Mouse (Mus musculus): ENCODE measurements around the gene C5ar2. TPM values are rescaled to one million over a fixed set of nuclear protein-coding genes. Genes with fewer than 3 reads are reported as not detected.

C5ar2 gene
- polyA plus RNA-seq, 1 experiment = 0.07 TPM

DNA sequence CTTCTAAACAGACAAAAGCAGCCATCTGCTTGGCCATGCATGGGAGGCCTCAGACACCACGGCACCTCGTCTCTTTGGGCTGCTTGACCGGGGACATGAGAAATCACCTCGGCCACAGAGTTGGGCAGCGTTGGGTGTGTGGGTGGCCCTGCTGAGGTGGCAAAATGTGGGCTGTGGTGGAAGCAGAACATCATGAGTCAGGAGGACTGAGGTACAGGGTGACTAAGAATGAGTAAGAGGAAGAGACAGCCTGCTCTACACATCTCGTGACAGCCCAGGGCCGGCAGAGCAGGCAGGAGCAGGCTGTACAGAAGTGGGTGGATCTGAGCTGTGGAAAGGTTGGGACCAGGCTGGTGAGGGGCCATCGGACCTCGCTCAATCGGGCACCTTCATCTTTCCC, 36.5 kb downstream of the C5ar2 start:
- H3K27ac ChIP-seq (ENCODE audit: control insufficient read depth, insufficient read depth, low read depth, low read length) = no peak overlapping the region

DNA sequence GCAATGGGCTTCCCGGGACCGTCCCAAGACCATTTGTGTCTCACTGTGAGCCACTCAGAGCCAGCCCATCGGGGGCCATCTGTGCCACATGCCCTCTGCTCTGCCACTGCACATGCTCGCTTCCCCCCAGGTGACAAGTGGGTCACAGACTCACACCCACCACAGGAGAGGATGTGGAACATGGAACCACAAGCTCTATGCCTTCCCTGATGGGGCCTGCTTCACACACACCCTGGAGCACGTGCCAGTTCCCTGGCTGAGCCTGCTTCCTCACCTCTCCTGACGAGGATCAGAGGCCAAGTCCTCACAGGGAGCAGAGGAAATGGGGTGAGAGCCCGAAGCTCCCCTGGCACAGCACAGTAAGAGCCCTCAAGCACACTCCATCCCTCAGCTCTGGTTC, 36.9 kb downstream of the C5ar2 start:
- Histone ChIP-seq H3K4me3 (ENCODE audit: control insufficient read depth, low read depth, low read length) (no peak overlapping the region), H3K27ac (ENCODE audit: control insufficient read depth, insufficient read depth, low read depth, low read length) (no peak overlapping the region), H3K4me1 (ENCODE audit: control insufficient read depth, insufficient read depth, low read length) (no peaks in the 10 kb centered on the region), H3K36me3 (ENCODE audit: control insufficient read depth, insufficient read depth, low read length) (peaks cover 1% of the 10 kb centered on the region), H3K27me3 (ENCODE audit: control insufficient read depth, insufficient read depth, low read length) (no peaks in the 10 kb centered on the region)
- TF ChIP-seq POLR2A (IDR thresholded peaks at IDR 0.05; ENCODE audit: control insufficient read depth, low read depth, low read length) = no peak
- TF ChIP-seq CTCF (IDR thresholded peaks at IDR 0.05; ENCODE audit: control insufficient read depth, insufficient read depth, insufficient replicate concordance, low read depth, low read length) = no peak

More for the DNA sequence above, 36.5 kb downstream of the C5ar2 start:
- Histone ChIP-seq H3K4me3 (ENCODE audit: control insufficient read depth, low read depth, low read length) (no peak overlapping the region), H3K27me3 (ENCODE audit: control insufficient read depth, insufficient read depth, low read length) (no peaks in the 10 kb centered on the region), H3K4me1 (ENCODE audit: control insufficient read depth, insufficient read depth, low read length) (no peaks in the 10 kb centered on the region), H3K36me3 (ENCODE audit: control insufficient read depth, insufficient read depth, low read length) (peaks cover 1% of the 10 kb centered on the region)
- no peak for TF ChIP-seq POLR2A (IDR thresholded peaks at IDR 0.05; ENCODE audit: control insufficient read depth, low read depth, low read length)
- TF ChIP-seq CTCF (IDR thresholded peaks at IDR 0.05; ENCODE audit: control insufficient read depth, insufficient read depth, insufficient replicate concordance, low read depth, low read length) = no peak

DNA sequence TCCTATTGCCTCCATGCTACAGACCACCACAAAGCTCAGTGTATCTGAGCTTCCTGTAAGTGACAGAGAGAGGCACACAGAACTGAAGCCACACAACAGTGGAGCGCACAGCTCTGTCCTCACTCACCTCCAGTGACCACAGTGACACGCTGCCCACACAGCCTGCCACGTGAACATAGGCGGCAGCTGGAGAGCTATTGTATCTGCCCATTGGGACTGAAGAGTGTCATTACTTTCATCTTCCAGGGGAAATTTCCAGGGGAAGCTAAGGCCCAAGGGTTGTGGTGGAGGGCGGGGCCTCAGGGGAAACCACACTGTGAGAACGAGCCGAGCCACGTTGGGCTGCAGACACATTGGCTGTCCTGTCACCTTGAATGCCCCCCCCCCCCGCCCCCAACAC, 39.2 kb downstream of the C5ar2 start:
- Histone ChIP-seq H3K4me3 (ENCODE audit: control insufficient read depth, low read depth, low read length) (no peak overlapping the region), H3K4me1 (ENCODE audit: control insufficient read depth, insufficient read depth, low read length) (no peaks in the 10 kb centered on the region), H3K27me3 (ENCODE audit: control insufficient read depth, insufficient read depth, low read length) (no peaks in the 10 kb centered on the region), H3K36me3 (ENCODE audit: control insufficient read depth, insufficient read depth, low read length) (peaks cover 1% of the 10 kb centered on the region), H3K27ac (ENCODE audit: control insufficient read depth, insufficient read depth, low read depth, low read length) (no peak overlapping the region)
- TF ChIP-seq POLR2A (IDR thresholded peaks at IDR 0.05; ENCODE audit: control insufficient read depth, low read depth, low read length) = no peak
- TF ChIP-seq CTCF (IDR thresholded peaks at IDR 0.05; ENCODE audit: control insufficient read depth, insufficient read depth, insufficient replicate concordance, low read depth, low read length) = no peak

DNA sequence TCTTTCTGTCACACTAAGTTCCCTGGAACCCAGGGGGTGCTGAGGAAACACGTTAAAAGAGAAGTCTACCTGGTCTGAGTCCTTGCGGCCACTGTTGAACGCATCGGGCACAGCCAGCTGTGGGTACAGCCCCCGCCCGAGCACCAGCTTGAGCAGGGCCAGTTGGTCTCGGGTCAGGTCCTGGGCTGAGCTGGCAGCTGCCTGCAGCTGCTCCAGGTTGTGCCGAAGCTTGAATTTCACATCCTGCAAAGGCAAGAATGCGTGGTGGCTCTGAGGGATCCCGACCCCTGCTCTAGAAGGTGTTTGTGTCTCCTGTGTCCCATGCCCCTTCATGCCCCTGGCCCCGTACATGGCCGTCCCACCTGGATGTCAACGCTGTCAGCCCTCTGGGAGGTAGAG, 40.5 kb downstream of the C5ar2 start:
- peaks cover 1% of the 10 kb centered on the region for H3K36me3 ChIP-seq (ENCODE audit: control insufficient read depth, insufficient read depth, low read length)
- no peaks in the 10 kb centered on the region for H3K27me3 ChIP-seq (ENCODE audit: control insufficient read depth, insufficient read depth, low read length)
- no peak overlapping the region for H3K4me3 ChIP-seq (ENCODE audit: control insufficient read depth, low read depth, low read length)
- no peak overlapping the region for H3K27ac ChIP-seq (ENCODE audit: control insufficient read depth, insufficient read depth, low read depth, low read length)
- H3K4me1 ChIP-seq (ENCODE audit: control insufficient read depth, insufficient read depth, low read length) = no peaks in the 10 kb centered on the region
- no peak for TF ChIP-seq CTCF (IDR thresholded peaks at IDR 0.05; ENCODE audit: control insufficient read depth, insufficient read depth, insufficient replicate concordance, low read depth, low read length)
- TF ChIP-seq POLR2A (IDR thresholded peaks at IDR 0.05; ENCODE audit: control insufficient read depth, low read depth, low read length) = no peak

DNA sequence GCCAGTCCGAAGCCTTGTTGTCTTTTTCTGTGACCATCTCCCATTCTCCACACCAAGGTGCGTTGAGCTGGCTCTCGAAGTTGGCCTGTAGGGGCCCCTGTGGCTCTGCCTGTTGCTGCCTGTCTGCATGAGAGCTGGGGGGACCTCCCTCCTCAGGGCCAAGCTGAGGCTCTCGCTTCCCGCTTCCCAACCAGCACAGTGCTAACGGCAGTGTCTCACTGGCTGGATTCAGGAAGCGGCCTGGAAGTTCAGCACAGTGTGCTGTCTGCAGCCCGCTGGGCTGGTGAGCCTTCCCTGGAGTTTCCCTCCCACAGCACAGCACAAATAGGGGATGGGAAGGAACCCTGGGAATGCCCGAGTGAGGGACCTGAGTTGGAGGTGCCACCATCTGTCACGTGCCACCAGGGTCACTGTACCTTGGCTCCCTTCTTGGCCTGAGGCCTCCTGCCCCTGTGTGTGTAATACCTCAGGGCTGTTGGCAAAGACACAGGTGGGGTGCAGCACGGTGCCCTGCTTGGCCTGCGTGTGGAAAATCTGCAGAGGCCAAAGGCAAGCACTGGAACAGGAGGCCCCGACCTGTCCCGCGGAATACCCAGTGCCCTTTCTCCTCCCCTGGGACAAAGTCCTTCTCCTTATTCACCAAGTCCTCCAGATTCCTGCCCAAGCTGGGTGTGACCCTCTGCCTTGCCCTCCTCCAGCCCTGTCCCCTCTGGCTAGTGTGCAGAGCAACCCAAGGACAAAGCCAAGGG, 41.0 kb downstream of the C5ar2 start:
- no peak overlapping the region for H3K27ac ChIP-seq (ENCODE audit: control insufficient read depth, insufficient read depth, low read depth, low read length)
- no peaks in the 10 kb centered on the region for H3K27me3 ChIP-seq (ENCODE audit: control insufficient read depth, insufficient read depth, low read length)
- H3K4me1 ChIP-seq (ENCODE audit: control insufficient read depth, insufficient read depth, low read length) = no peaks in the 10 kb centered on the region
- no peak for TF ChIP-seq CTCF (IDR thresholded peaks at IDR 0.05; ENCODE audit: control insufficient read depth, insufficient read depth, insufficient replicate concordance, low read depth, low read length)
- no peak for TF ChIP-seq POLR2A (IDR thresholded peaks at IDR 0.05; ENCODE audit: control insufficient read depth, low read depth, low read length)
- peaks cover 1% of the 10 kb centered on the region for H3K36me3 ChIP-seq (ENCODE audit: control insufficient read depth, insufficient read depth, low read length)
- H3K4me3 ChIP-seq (ENCODE audit: control insufficient read depth, low read depth, low read length) = no peak overlapping the region

DNA sequence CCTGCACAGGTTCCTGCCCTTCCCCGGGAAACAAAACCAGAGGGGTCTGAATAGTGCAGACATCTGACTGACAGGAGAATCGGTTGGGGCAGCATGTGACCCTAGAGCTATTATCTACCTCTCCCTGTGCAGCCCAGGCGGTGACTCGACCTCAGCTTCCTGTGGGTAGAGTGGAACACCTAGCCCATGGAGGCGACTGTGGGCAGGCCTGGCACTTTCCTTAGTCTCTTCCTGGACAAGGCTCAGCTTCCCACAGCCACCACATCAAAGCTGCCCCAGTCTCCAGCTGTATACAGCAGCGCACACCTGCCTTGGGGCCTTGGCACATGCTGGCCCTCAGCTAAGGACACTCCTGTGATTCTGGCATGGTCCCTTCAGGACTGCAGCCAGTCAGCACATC, 42.8 kb downstream of the C5ar2 start:
- Histone ChIP-seq H3K27me3 (ENCODE audit: control insufficient read depth, insufficient read depth, low read length) (no peaks in the 10 kb centered on the region), H3K4me1 (ENCODE audit: control insufficient read depth, insufficient read depth, low read length) (no peaks in the 10 kb centered on the region), H3K36me3 (ENCODE audit: control insufficient read depth, insufficient read depth, low read length) (peaks cover 1% of the 10 kb centered on the region), H3K27ac (ENCODE audit: control insufficient read depth, insufficient read depth, low read depth, low read length) (no peak overlapping the region), H3K4me3 (ENCODE audit: control insufficient read depth, low read depth, low read length) (no peak overlapping the region)
- no peak for TF ChIP-seq CTCF (IDR thresholded peaks at IDR 0.05; ENCODE audit: control insufficient read depth, insufficient read depth, insufficient replicate concordance, low read depth, low read length)
- no peak for TF ChIP-seq POLR2A (IDR thresholded peaks at IDR 0.05; ENCODE audit: control insufficient read depth, low read depth, low read length)

DNA sequence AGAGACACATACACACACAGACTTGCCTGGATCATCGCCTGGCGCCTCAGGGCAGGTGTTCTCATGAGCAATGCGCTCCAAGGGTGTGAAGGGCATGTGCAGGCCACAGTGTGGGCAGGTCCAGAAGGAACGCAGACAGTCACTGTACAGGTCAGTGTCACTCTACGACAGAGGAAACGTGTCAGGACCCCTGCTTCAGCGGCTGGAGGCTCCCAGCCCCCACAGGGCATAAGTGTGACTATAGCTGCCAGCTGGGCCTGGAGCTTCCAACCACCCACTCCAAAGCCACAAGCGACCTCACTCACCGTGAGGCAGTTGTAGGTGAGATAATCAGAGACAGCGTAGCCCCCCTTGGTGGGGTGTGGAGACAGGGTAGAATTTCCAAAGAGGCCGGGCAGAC, 45.4 kb downstream of the C5ar2 start:
- no peaks in the 10 kb centered on the region for H3K27me3 ChIP-seq (ENCODE audit: control insufficient read depth, insufficient read depth, low read length)
- no peaks in the 10 kb centered on the region; the same call in 1 of the 2 replicates for H3K36me3 ChIP-seq (ENCODE audit: control insufficient read depth, insufficient read depth, low read length)

More for the DNA sequence above, 45.4 kb downstream of the C5ar2 start:
- no peak overlapping the region for H3K4me3 ChIP-seq (ENCODE audit: control insufficient read depth, low read depth, low read length)
- TF ChIP-seq CTCF (IDR thresholded peaks at IDR 0.05; ENCODE audit: control insufficient read depth, insufficient read depth, insufficient replicate concordance, low read depth, low read length) (no peak), POLR2A (IDR thresholded peaks at IDR 0.05; ENCODE audit: control insufficient read depth, low read depth, low read length) (no peak)
- H3K4me1 ChIP-seq (ENCODE audit: control insufficient read depth, insufficient read depth, low read length) = no peaks in the 10 kb centered on the region
- H3K27ac ChIP-seq (ENCODE audit: control insufficient read depth, insufficient read depth, low read depth, low read length) = no peak overlapping the region

Measured in testis, adult 2 months (tissue).